Mouse (Mus musculus): ENCODE results near the gene Ephb1.

DNA sequence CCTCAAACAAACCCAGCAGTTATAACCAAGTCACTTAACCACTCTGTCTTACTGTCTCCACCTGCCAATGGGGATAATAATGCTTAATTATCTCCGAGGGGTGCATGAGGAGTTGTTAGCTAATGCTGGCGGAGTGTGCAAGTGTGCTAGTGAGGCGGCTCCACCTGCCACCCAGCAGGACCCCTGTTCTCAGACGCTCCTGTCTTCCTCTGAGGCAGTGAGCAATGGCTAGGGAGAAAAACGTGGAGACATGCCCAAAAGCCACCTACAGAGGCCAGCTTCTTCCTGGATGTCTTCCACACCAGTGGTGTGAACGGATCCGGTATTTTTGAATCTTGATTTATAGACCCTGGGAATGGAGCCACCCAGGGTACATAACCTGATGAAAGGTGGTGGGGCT lies 409.2 kb downstream of the Ephb1 start:
- TF ChIP-seq POLR2A (IDR thresholded peaks at IDR 0.05; ENCODE audit: extremely low read depth, insufficient read depth, low read length) (no peak), CTCF (IDR thresholded peaks at IDR 0.05; ENCODE audit: low read depth, low read length) (no peak)
